Mouse (Mus musculus) kidney, postnatal 0 days (tissue): ENCODE data around the gene Xbp1. TPM values are rescaled to one million over a fixed set of nuclear protein-coding genes. Genes with fewer than 3 reads are reported as not detected.
"Not testable (repeated sequence)": the region's sequence is repeated elsewhere in the genome, so short reads cannot be mapped to it uniquely, and the experiment has no call there.

ENCODE experiments used
- ATAC-seq: fragments of 200-750 bp; cut with Nextera tagmentation; replicated peaks from 2 replicates; pipeline ENCODE4 v1.8.0; 2017; ENCODE audit warnings: low read depth, moderate number of reproducible peaks, moderate TSS enrichment, moderate library complexity; ENCODE audit not compliant: low FRiP score
- DNase-seq: peaks from one replicate; pipeline ENCODE4 v3.0.0-alpha.2; 2016; ENCODE audit warnings: low spot score
- H3K27ac ChIP-seq: fragments of 300-500 bp; sonication (generic); 2 replicates; pipeline ENCODE4 v1.5.1; 2014; ENCODE audit warnings: mild to moderate bottlenecking
- H3K27me3 ChIP-seq: fragments of 300-500 bp; sonication (generic); 2 replicates; pipeline ENCODE4 v1.6.1; 2014; ENCODE audit warnings: low read length, mixed read lengths; ENCODE audit not compliant: insufficient read depth
- H3K36me3 ChIP-seq: fragments of 300-500 bp; sonication (generic); 2 replicates; pipeline ENCODE4 v1.6.1; 2014; ENCODE audit warnings: low read length, mixed read lengths; ENCODE audit not compliant: insufficient read depth
- H3K4me1 ChIP-seq: fragments of 300-500 bp; sonication (generic); replicated peaks from 2 replicates; pipeline ENCODE4 v1.6.1; 2014; ENCODE audit warnings: antibody characterized with exemption, low read length, mixed read lengths; ENCODE audit not compliant: insufficient read depth
- H3K4me2 ChIP-seq: fragments of 300-500 bp; sonication (generic); 2 replicates; pipeline ENCODE4 v1.6.1; 2014; ENCODE audit warnings: mild to moderate bottlenecking, low read length, moderate library complexity, mixed read lengths
- H3K4me3 ChIP-seq: fragments of 300-500 bp; sonication (generic); replicated peaks from 2 replicates; pipeline ENCODE4 v1.5.1; 2014; ENCODE audit warnings: low read depth, low read length
- H3K9ac ChIP-seq: fragments of 300-500 bp; sonication (generic); 2 replicates; pipeline ENCODE4 v1.6.1; 2014; ENCODE audit warnings: low read depth, low read length
- H3K9me3 ChIP-seq: fragments of 300-500 bp; sonication (generic); replicated peaks from 2 replicates; pipeline ENCODE4 v1.6.1; 2016; ENCODE audit warnings: low read length, inconsistent platforms, mixed read lengths
- CTCF ChIP-seq: IDR thresholded peaks from 2 replicates; pipeline ENCODE4 v1.5.1; 2016; ENCODE audit warnings: antibody characterized with exemption, low read depth, mild to moderate bottlenecking, moderate library complexity
- WGBS: fragments of 180-500 bp; shearing (Covaris S2); extraction: QIAGEN DNeasy Blood & Tissue Kit; methylation state at CpG from one replicate; pipeline ENCODE4 v1.1.7; 2014; 5-methylcytosine and 5-hydroxymethylcytosine counted together
- polyA plus RNA-seq: library from polyadenylated mRNA; unstranded; fragments of >200 nt; fragmentation: Nextera tagmentation; extraction: Ambion mirVana; gene quantifications from 2 replicates; pipeline ENCODE4 v1.2.1, GENCODE M21; 2015

The Xbp1 gene
- polyA plus RNA-seq, 1 experiment from 2014 or later = 199 TPM

DNA sequence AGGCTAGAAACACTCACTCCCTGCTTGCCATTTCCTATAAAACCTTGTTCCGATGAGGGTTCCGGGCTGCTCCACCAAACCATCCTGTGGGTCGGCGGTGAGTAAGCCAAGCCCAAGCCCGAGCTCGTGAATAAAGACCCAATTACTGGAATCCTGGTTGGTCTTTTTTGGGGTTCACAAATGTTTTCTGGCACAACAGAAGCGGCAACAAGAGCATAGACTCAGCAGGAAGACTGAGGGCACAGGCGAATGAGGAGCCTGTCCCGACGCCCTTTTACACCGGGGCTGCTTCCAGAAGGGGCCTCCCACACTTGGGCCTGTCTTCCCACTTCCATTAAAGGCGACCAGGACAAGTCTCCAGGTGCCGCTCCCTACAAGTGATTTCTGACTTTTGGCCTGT is 37.9 kb upstream of the Xbp1 start:
- H3K4me2 ChIP-seq = no peak overlapping the region
- ATAC-seq = no peak
- H3K27me3 ChIP-seq = no peaks in the 10 kb centered on the region
- no peaks in the 10 kb centered on the region for H3K9me3 ChIP-seq
- no peaks in the 10 kb centered on the region for H3K4me1 ChIP-seq
- no peak for DNase-seq
- 69% methylated on average over 13 of the region's 13 CpGs for WGBS
- H3K4me3 ChIP-seq = no peak overlapping the region
- no peak overlapping the region for H3K27ac ChIP-seq
- no peaks in the 10 kb centered on the region for H3K36me3 ChIP-seq
- TF ChIP-seq CTCF = no peak
- H3K9ac ChIP-seq = no peak overlapping the region

- Histone ChIP-seq H3K4me1 (no peaks in the 10 kb centered on the region), H3K4me2 (peak overlapping the region; percentile 65), H3K4me3 (peak overlapping the region; percentile 29), H3K27me3 (no peaks in the 10 kb centered on the region), H3K9ac (peak overlapping the region; percentile 39; the same call in 1 of the 2 replicates), H3K9me3 (no peaks in the 10 kb centered on the region), H3K27ac (peak overlapping the region; percentile 32), H3K36me3 (no peaks in the 10 kb centered on the region)
- peak; percentile 94 for DNase-seq
- WGBS = 10% methylated on average over 15 of the region's 15 CpGs
- peak; percentile 78 for ATAC-seq
- peak; percentile 95 for TF ChIP-seq CTCF
Observed at GRCm38 (mm10) chr11:5485193-5486011, 35.1 kb upstream of the Xbp1 start.

GRCm38 (mm10) chr11:5489433-5489832 is 31.0 kb upstream of the Xbp1 start:
- H3K4me1 ChIP-seq, H3K9ac ChIP-seq, H3K4me2 ChIP-seq, H3K27me3 ChIP-seq, H3K27ac ChIP-seq, H3K36me3 ChIP-seq, H3K9me3 ChIP-seq, DNase-seq, H3K4me3 ChIP-seq, ATAC-seq: not testable (repeated sequence)
- WGBS = 85% methylated on average over 10 of the region's 10 CpGs

DNA sequence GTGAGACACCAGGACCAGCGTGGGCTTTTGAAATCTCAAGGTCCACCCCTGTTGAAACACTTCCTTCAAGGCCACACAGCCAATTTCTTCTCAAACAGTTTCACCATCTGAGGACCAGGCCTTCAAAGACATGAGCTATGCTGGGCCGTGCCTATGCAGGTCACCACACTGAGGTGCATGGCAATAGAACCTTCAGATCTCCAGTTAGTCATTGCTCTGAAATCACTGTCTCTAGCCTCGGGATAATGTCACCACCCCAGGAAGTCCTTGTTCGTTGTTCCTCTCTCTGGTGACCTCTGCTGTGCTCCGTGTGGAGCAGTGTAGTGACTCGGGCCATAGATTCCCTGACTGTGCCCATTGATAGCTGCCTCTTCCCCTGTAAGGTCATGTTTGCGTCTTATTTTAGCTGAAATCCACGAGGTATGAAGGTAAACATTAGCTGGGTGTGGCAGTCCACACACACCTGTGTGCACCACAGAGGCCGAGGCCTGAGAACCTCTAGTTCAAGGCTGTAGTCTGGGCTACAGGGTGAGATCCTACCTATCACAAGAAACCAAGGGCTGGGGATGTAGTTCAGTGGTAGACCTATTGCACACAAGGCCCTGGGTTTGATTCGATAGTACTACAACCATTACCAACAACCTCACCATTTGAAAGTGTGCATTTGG is 29.3 kb upstream of the Xbp1 start:
- WGBS = 83% methylated on average over 10 of the region's 10 CpGs
- H3K27ac ChIP-seq = no peak overlapping the region
- TF ChIP-seq CTCF = no peak
- DNase-seq = no peak
- H3K4me3 ChIP-seq = no peak overlapping the region
- no peaks in the 10 kb centered on the region for H3K27me3 ChIP-seq
- no peak for ATAC-seq
- no peaks in the 10 kb centered on the region for H3K36me3 ChIP-seq
- H3K4me1 ChIP-seq = no peaks in the 10 kb centered on the region
- no peak overlapping the region for H3K9ac ChIP-seq
- H3K4me2 ChIP-seq = no peak overlapping the region
- no peaks in the 10 kb centered on the region for H3K9me3 ChIP-seq

- no peak overlapping the region for H3K9ac ChIP-seq
- H3K4me3 ChIP-seq = no peak overlapping the region
- H3K4me1 ChIP-seq = no peaks in the 10 kb centered on the region
- DNase-seq (no peak), ATAC-seq (no peak)
- WGBS = 53% methylated on average over 7 of the region's 7 CpGs
- H3K36me3 ChIP-seq = no peaks in the 10 kb centered on the region
- H3K9me3 ChIP-seq = no peaks in the 10 kb centered on the region
- no peak overlapping the region for H3K4me2 ChIP-seq
- no peaks in the 10 kb centered on the region for H3K27me3 ChIP-seq
- H3K27ac ChIP-seq = no peak overlapping the region
- no peak for TF ChIP-seq CTCF
Observed at GRCm38 (mm10) chr11:5491912-5492311, 28.5 kb upstream of the Xbp1 start.

DNA sequence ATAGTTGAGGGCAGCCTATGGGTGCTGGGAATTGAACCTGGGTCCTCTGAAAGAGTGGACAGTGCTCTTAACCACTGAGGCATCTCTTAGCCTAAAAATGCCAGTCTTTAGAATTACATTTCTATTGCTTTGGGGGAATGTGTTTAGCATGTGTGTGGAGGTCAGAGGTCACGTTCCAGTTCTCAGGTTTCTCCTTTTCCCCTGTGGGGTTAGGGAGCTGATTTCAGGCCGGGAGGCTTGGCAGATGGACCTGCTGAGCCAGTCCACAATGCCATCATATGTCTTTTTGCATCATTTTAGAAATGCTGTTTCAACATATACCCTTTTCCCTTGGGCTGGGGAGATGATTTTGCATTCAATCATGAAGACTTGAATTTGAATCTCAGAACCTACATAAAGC is 26.6 kb upstream of the Xbp1 start:
- DNase-seq (no peak), ATAC-seq (no peak)
- no peaks in the 10 kb centered on the region for H3K27me3 ChIP-seq
- WGBS = 41% methylated on average over 2 of the region's 2 CpGs
- H3K36me3 ChIP-seq = no peaks in the 10 kb centered on the region
- no peaks in the 10 kb centered on the region for H3K9me3 ChIP-seq
- H3K4me1 ChIP-seq = no peaks in the 10 kb centered on the region
- H3K4me3 ChIP-seq = no peak overlapping the region
- no peak overlapping the region for H3K9ac ChIP-seq
- no peak overlapping the region for H3K4me2 ChIP-seq
- H3K27ac ChIP-seq = no peak overlapping the region
- no peak for TF ChIP-seq CTCF
